Mouse (Mus musculus) left cerebral cortex, postnatal 36 days (tissue): ENCODE data around the gene Gm11444. TPM values are rescaled to one million over a fixed set of nuclear protein-coding genes. Genes with fewer than 3 reads are reported as not detected.

Experiments
- DNase-seq, 2 experiments: peaks; one replicate each; pipeline ENCODE4 v3.0.0; 2021 to 2022; ENCODE audit warnings: low spot score in 2 of 2, mixed read lengths in 1 of 2
- intact Hi-C: fragments of 180-260 bp; cut with DNase I; formaldehyde crosslinking; loops from one replicate; pipeline ENCODE4 v1.15.1; 2025
- total RNA-seq, 2 experiments: library from RNA; stranded (reverse); gene quantifications; 2 replicates each; pipeline ENCODE4 v1.2.3; 2021

Gm11444 gene
- total RNA-seq, 2 experiments from 2014 or later, result not detected

- no peak for DNase-seq
- intact Hi-C loops, result no loop called here
These were observed 34.4 kb upstream of the Gm11444 start for GRCm38 (mm10) chr11:85884498-85884897.

- intact Hi-C loops, result no loop called here
- DNase-seq, result no peak
These were observed 26.1 kb upstream of the Gm11444 start for GRCm38 (mm10) chr11:85876059-85876788.

- intact Hi-C loops, result no loop called here
- DNase-seq, result no peak
These were observed 14.2 kb upstream of the Gm11444 start for GRCm38 (mm10) chr11:85864363-85864762.

GRCm38 (mm10) chr11:85857997-85858698 lies 8.0 kb upstream of the Gm11444 start:
- intact Hi-C loops, result no loop called here
- DNase-seq, result no peak

- no peak for DNase-seq
- intact Hi-C loops, result no loop called here
These were observed 625 bp upstream of the Gm11444 start for GRCm38 (mm10) chr11:85850758-85851157.

- DNase-seq, result no peak
- intact Hi-C loops, result loop anchor here (2.0 to 10.0 kb wide), 5 partner anchors 124 to 506 kb away; partner anchors contain the start of gene Med13
These were observed 1.1 kb downstream of the Gm11444 start for GRCm38 (mm10) chr11:85849037-85849436.

- intact Hi-C loops, result loop anchor here (5.0 to 10.0 kb wide), 3 partner anchors 326 to 508 kb away; partner anchors contain the start of gene Med13
- no peak for DNase-seq
These were observed 3.6 kb downstream of the Gm11444 start for GRCm38 (mm10) chr11:85846509-85846908.

GRCm38 (mm10) chr11:85845921-85846320 lies 4.2 kb downstream of the Gm11444 start:
- intact Hi-C loops, result loop anchor here (5.0 to 10.0 kb wide), 3 partner anchors 326 to 509 kb away; partner anchors contain the start of gene Med13
- no peak for DNase-seq

- DNase-seq, result no peak
- intact Hi-C loops, result loop anchor here (5.0 to 10.0 kb wide), 6 partner anchors 42 to 510 kb away; partner anchors contain the start of genes Med13 and Tbx4
These were observed 5.2 kb downstream of the Gm11444 start for GRCm38 (mm10) chr11:85844971-85845370.

- peak; percentile 67 to 76 for DNase-seq
- intact Hi-C loops, result loop anchor here (5.0 to 10.0 kb wide), 5 partner anchors 43 to 510 kb away; partner anchors contain the start of genes Med13 and Tbx4
These were observed 5.8 kb downstream of the Gm11444 start for GRCm38 (mm10) chr11:85844144-85844965.

- DNase-seq, result no peak
These were observed 6.8 kb downstream of the Gm11444 start for GRCm38 (mm10) chr11:85843347-85843692.

GRCm38 (mm10) chr11:85842596-85843346 lies 7.4 kb downstream of the Gm11444 start:
- intact Hi-C loops, result loop anchor here (5.0 to 10.0 kb wide), 5 partner anchors 45 to 512 kb away; partner anchors contain the start of genes Med13 and Tbx4
- DNase-seq, result no peak

More at GRCm38 (mm10) chr11:85843347-85843692, 6.8 kb downstream of the Gm11444 start:
- intact Hi-C loops, result loop anchor here (5.0 to 10.0 kb wide), 5 partner anchors 44 to 511 kb away; partner anchors contain the start of genes Med13 and Tbx4

- intact Hi-C loops, result loop anchor here (5.0 to 10.0 kb wide), 5 partner anchors 45 to 513 kb away; partner anchors contain the start of genes Med13 and Tbx4
- no peak for DNase-seq
These were observed 8.2 kb downstream of the Gm11444 start for GRCm38 (mm10) chr11:85841980-85842379.

GRCm38 (mm10) chr11:85841211-85841681 lies 8.9 kb downstream of the Gm11444 start:
- DNase-seq, result no peak
- intact Hi-C loops, result loop anchor here (5.0 to 10.0 kb wide), 5 partner anchors 46 to 514 kb away; partner anchors contain the start of genes Med13 and Tbx4

- intact Hi-C loops, result loop anchor here (5.0 to 10.0 kb wide), 5 partner anchors 47 to 514 kb away; partner anchors contain the start of genes Med13 and Tbx4
- no peak for DNase-seq
These were observed 9.4 kb downstream of the Gm11444 start for GRCm38 (mm10) chr11:85840803-85841145.

- DNase-seq, result no peak
- intact Hi-C loops, result loop anchor here (5.0 to 10.0 kb wide), 5 partner anchors 47 to 515 kb away; partner anchors contain the start of genes Med13 and Tbx4
These were observed 9.9 kb downstream of the Gm11444 start for GRCm38 (mm10) chr11:85840031-85840802.

- intact Hi-C loops, result loop anchor here (5.0 to 10.0 kb wide), 7 partner anchors 48 to 1985 kb away; partner anchors contain the start of genes Hnf1b, Med13 and Tbx4
- DNase-seq, result no peak
These were observed 10.7 kb downstream of the Gm11444 start for GRCm38 (mm10) chr11:85839258-85840030.
